Mouse (Mus musculus) ovary, postnatal 10 days (tissue): ENCODE measurements at regions not wholly inside any gene's neighbourhood (a gene's known extent, or its start where the extent isn't known, plus 50 kb on each side); places are given as distances from the start of the nearest gene placed in this dataset.
"Not testable (repeated sequence)": the region's sequence is repeated elsewhere in the genome, so short reads cannot be mapped to it uniquely, and the experiment has no call there.

ENCODE experiments used
- DNase-seq: peaks from one replicate; pipeline ENCODE4 v3.0.0; 2022; ENCODE audit warnings: low spot score

- DNase-seq: no peak
These were observed 204.7 kb upstream of the Pclo start for GRCm38 (mm10) chr5:14309981-14310380.

GRCm38 (mm10) chr5:14311729-14312128, 203.0 kb upstream of the Pclo start:
- DNase-seq: no peak

GRCm38 (mm10) chr5:14320216-14320615, 194.5 kb upstream of the Pclo start:
- no peak for DNase-seq

GRCm38 (mm10) chr5:14322000-14322399, 192.7 kb upstream of the Pclo start:
- DNase-seq: no peak

GRCm38 (mm10) chr5:14360446-14360845, 154.3 kb upstream of the Pclo start:
- no peak for DNase-seq

GRCm38 (mm10) chr5:14389184-14389890, 125.4 kb upstream of the Pclo start:
- DNase-seq: peak; percentile 7

- no peak for DNase-seq
These were observed 122.9 kb upstream of the Pclo start for GRCm38 (mm10) chr5:14391793-14392192.

- DNase-seq: not testable (repeated sequence)
These were observed 111.3 kb upstream of the Pclo start for GRCm38 (mm10) chr5:14403381-14403780.

GRCm38 (mm10) chr5:14404344-14404743, 110.4 kb upstream of the Pclo start:
- DNase-seq: no peak

- DNase-seq: no peak
These were observed 99.4 kb upstream of the Pclo start for GRCm38 (mm10) chr5:14415234-14415862.

- no peak for DNase-seq
These were observed 61.6 kb upstream of the Pclo start for GRCm38 (mm10) chr5:14453082-14453481.
